Mouse (Mus musculus) adrenal gland, adult 18-20 months (tissue): ENCODE results near the gene Ckb. TPM values are rescaled to one million over a fixed set of nuclear protein-coding genes. Genes with fewer than 3 reads are reported as not detected.
"Not testable (repeated sequence)": the region's sequence is repeated elsewhere in the genome, so short reads cannot be mapped to it uniquely, and the experiment has no call there.

Experiments used
- DNase-seq, 2 experiments: peaks; one replicate each; pipeline ENCODE4 v3.0.0; 2021 to 2022; ENCODE audit warnings: low spot score in 2 of 2
- long read RNA-seq, 2 experiments: library from polyadenylated mRNA; stranded (forward); transcript quantifications; one replicate each; pipeline ENCODE4 v2.0.0; 2021
- total RNA-seq, 2 experiments: library from RNA; stranded (reverse); gene quantifications; 1 replicate in 1 of 2; 2 replicates in 1 of 2; pipeline ENCODE4 v1.2.3; 2021

Ckb gene
- total RNA-seq = 10 to 100 TPM; 45.2 to 76.0 TPM
- long read RNA-seq, experiment 1, transcript Ckb-201 (8 exons, 1,472 nt) = major isoform, 73 of 80 reads
- long read RNA-seq, experiment 1, partial matches to known transcripts = 0 of 80 reads
- long read RNA-seq, experiment 1, other reads (novel, unspliced or antisense) = 7 of 80 reads
- long read RNA-seq, experiment 2, transcript Ckb-201 (8 exons, 1,472 nt) = major isoform, 277 of 299 reads
- long read RNA-seq, experiment 2, partial matches to known transcripts = 14 of 299 reads
- long read RNA-seq, experiment 2, other reads (novel, unspliced or antisense) = 8 of 299 reads

- peak; percentile 69 to 74 for DNase-seq
Measured at GRCm38 (mm10) chr12:111672176-111672575, at the start of gene Ckb. Ckb (minus strand) TSS chr12:111672338.

- no peak for DNase-seq
Measured at GRCm38 (mm10) chr12:111720222-111720621, 48.1 kb upstream of the Ckb start.

- DNase-seq = no peak
Measured at GRCm38 (mm10) chr12:111718656-111719055, 46.5 kb upstream of the Ckb start.

GRCm38 (mm10) chr12:111716505-111716904, 44.4 kb upstream of the Ckb start:
- DNase-seq = no peak

GRCm38 (mm10) chr12:111713880-111714279, 41.7 kb upstream of the Ckb start:
- not testable (repeated sequence) for DNase-seq

GRCm38 (mm10) chr12:111713004-111713651, 41.0 kb upstream of the Ckb start, which contains the start of the genes Bag5 and Apopt1:
Bag5 (minus strand) TSS chr12:111713257.
Apopt1 (plus strand) TSS chr12:111713261.
- peak; percentile 87 to 90 for DNase-seq

GRCm38 (mm10) chr12:111712476-111712875, 40.3 kb upstream of the Ckb start:
- DNase-seq = peak in 1 of 2 experiments; percentile 42

GRCm38 (mm10) chr12:111710091-111710490, 38.0 kb upstream of the Ckb start:
- no peak for DNase-seq

- no peak for DNase-seq
Measured at GRCm38 (mm10) chr12:111708181-111708580, 36.0 kb upstream of the Ckb start.

GRCm38 (mm10) chr12:111705186-111705973, 33.2 kb upstream of the Ckb start:
- DNase-seq = no peak

GRCm38 (mm10) chr12:111704609-111705008, 32.5 kb upstream of the Ckb start:
- DNase-seq = no peak

GRCm38 (mm10) chr12:111703301-111703700, 31.2 kb upstream of the Ckb start:
- DNase-seq = no peak

GRCm38 (mm10) chr12:111700920-111701458, 28.9 kb upstream of the Ckb start:
- no peak for DNase-seq

- no peak for DNase-seq
Measured at GRCm38 (mm10) chr12:111699542-111699941, 27.4 kb upstream of the Ckb start.

GRCm38 (mm10) chr12:111698346-111698913, 26.3 kb upstream of the Ckb start:
- DNase-seq = no peak

GRCm38 (mm10) chr12:111697708-111698107, 25.6 kb upstream of the Ckb start:
- DNase-seq = no peak

GRCm38 (mm10) chr12:111696239-111696638, 24.1 kb upstream of the Ckb start:
- peak in 1 of 2 experiments; percentile 68 for DNase-seq

GRCm38 (mm10) chr12:111694880-111695804, 23.0 kb upstream of the Ckb start:
- no peak for DNase-seq

GRCm38 (mm10) chr12:111694271-111694781, 22.2 kb upstream of the Ckb start:
- no peak for DNase-seq
